Mouse (Mus musculus): ENCODE results near the gene Gm49661. TPM values are rescaled to one million over a fixed set of nuclear protein-coding genes. Genes with fewer than 3 reads are reported as not detected.

Gene Gm49661
- polyA plus RNA-seq, 1 experiment = 477 TPM

DNA sequence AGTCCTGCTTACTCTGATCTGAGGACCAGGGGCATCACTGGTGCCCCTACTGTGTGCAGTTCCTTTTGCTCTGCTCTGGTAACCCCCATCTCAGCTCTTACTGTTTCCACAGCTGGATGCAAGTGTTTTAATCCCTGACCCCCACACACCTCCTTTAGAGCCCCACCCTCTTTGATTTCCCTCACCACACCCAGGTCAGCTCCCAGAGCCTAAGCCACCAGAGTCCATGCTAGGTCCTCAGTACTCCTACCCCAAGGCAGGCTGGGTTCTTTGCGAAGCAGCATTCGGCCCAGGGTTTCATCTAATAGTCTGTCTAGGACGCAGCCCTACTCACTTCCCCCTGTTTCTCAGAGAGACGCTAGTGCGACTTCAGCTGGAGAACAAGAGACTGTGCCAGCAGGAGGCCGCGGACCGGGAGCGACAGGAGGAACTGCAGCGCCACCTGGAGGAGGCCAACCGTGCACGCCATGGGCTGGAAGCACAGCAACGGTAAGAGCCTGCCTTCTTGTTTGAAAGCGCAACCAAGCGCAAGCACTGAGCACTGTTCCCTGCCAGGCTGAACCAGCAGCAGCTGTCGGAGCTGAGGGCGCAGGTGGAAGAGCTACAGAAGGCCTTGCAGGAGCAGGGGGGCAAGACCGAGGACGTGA lies 28.5 kb upstream of the Gm49661 start:
- Histone ChIP-seq H3K36me3 (ENCODE audit: control insufficient read depth, insufficient read depth, low read length) (no peaks in the 10 kb centered on the region), H3K4me1 (ENCODE audit: control insufficient read depth, insufficient read depth, low read length) (peaks cover 16% of the 10 kb centered on the region), H3K27me3 (ENCODE audit: control insufficient read depth, insufficient read depth, low read length) (no peaks in the 10 kb centered on the region), H3K27ac (ENCODE audit: control insufficient read depth, insufficient read depth, low read depth, low read length) (no peak overlapping the region), H3K4me3 (ENCODE audit: control insufficient read depth, low read depth, low read length) (peak overlapping the region; percentile 56)
- peak; percentile 87; the same call in 1 of the 2 replicates for TF ChIP-seq CTCF (IDR thresholded peaks at IDR 0.05; ENCODE audit: control insufficient read depth, insufficient read depth, insufficient replicate concordance, low read depth, low read length)
- TF ChIP-seq POLR2A (IDR thresholded peaks at IDR 0.05; ENCODE audit: control insufficient read depth, low read depth, low read length) = no peak

DNA sequence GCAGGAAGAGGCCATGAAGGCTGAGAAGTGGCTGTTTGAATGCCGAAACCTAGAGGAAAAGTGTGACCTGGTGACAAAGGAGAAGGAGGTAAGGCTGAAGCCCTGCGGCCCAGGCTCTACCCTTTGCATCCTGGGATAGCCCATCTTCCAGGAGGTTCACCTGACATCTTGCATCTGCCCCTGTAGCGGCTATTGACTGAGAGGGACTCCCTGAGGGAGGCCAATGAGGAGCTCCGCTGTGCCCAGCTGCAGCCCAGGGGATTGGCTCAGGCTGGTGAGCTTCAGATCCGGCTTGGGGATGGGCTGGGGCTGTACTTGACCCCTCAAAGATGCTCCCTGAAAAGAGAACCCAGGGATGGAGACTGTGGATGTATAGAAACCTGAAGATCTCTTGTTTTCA lies 27.7 kb upstream of the Gm49661 start:
- H3K4me1 ChIP-seq (ENCODE audit: control insufficient read depth, insufficient read depth, low read length) = peaks cover 16% of the 10 kb centered on the region
- no peaks in the 10 kb centered on the region for H3K27me3 ChIP-seq (ENCODE audit: control insufficient read depth, insufficient read depth, low read length)
- TF ChIP-seq CTCF (IDR thresholded peaks at IDR 0.05; ENCODE audit: control insufficient read depth, insufficient read depth, insufficient replicate concordance, low read depth, low read length) (no peak), POLR2A (IDR thresholded peaks at IDR 0.05; ENCODE audit: control insufficient read depth, low read depth, low read length) (no peak)
- no peaks in the 10 kb centered on the region for H3K36me3 ChIP-seq (ENCODE audit: control insufficient read depth, insufficient read depth, low read length)
- no peak overlapping the region for H3K27ac ChIP-seq (ENCODE audit: control insufficient read depth, insufficient read depth, low read depth, low read length)
- H3K4me3 ChIP-seq (ENCODE audit: control insufficient read depth, low read depth, low read length) = peak overlapping the region; percentile 56

- Histone ChIP-seq H3K4me1 (ENCODE audit: control insufficient read depth, insufficient read depth, low read length) (peaks cover 23% of the 10 kb centered on the region), H3K27me3 (ENCODE audit: control insufficient read depth, insufficient read depth, low read length) (no peaks in the 10 kb centered on the region), H3K27ac (ENCODE audit: control insufficient read depth, insufficient read depth, low read depth, low read length) (no peak overlapping the region; the same call in 1 of the 2 replicates), H3K36me3 (ENCODE audit: control insufficient read depth, insufficient read depth, low read length) (no peaks in the 10 kb centered on the region), H3K4me3 (ENCODE audit: control insufficient read depth, low read depth, low read length) (peak overlapping the region; percentile 77)
- TF ChIP-seq POLR2A (IDR thresholded peaks at IDR 0.05; ENCODE audit: control insufficient read depth, low read depth, low read length) (peak; percentile 63; the same call in 1 of the 2 replicates), CTCF (IDR thresholded peaks at IDR 0.05; ENCODE audit: control insufficient read depth, insufficient read depth, insufficient replicate concordance, low read depth, low read length) (no peak)
These were observed 26.4 kb upstream of the Gm49661 start for GRCm38 (mm10) chr8:84995680-84996079.

- H3K27me3 ChIP-seq (ENCODE audit: control insufficient read depth, insufficient read depth, low read length) = no peaks in the 10 kb centered on the region
- no peak for TF ChIP-seq POLR2A (IDR thresholded peaks at IDR 0.05; ENCODE audit: control insufficient read depth, low read depth, low read length)
- TF ChIP-seq CTCF (IDR thresholded peaks at IDR 0.05; ENCODE audit: control insufficient read depth, insufficient read depth, insufficient replicate concordance, low read depth, low read length) = no peak
These were observed 25.1 kb upstream of the Gm49661 start for GRCm38 (mm10) chr8:84994375-84994774.

GRCm38 (mm10) chr8:84990836-84991235 lies 21.6 kb upstream of the Gm49661 start:
- H3K27ac ChIP-seq (ENCODE audit: control insufficient read depth, insufficient read depth, low read depth, low read length) = peak overlapping the region; percentile 48; the same call in 1 of the 2 replicates
- no peak for TF ChIP-seq CTCF (IDR thresholded peaks at IDR 0.05; ENCODE audit: control insufficient read depth, insufficient read depth, insufficient replicate concordance, low read depth, low read length)
- TF ChIP-seq POLR2A (IDR thresholded peaks at IDR 0.05; ENCODE audit: control insufficient read depth, low read depth, low read length) = no peak
- H3K27me3 ChIP-seq (ENCODE audit: control insufficient read depth, insufficient read depth, low read length) = no peaks in the 10 kb centered on the region
- peaks cover 32% of the 10 kb centered on the region for H3K4me1 ChIP-seq (ENCODE audit: control insufficient read depth, insufficient read depth, low read length)
- peak overlapping the region; percentile 85 for H3K4me3 ChIP-seq (ENCODE audit: control insufficient read depth, low read depth, low read length)
- no peaks in the 10 kb centered on the region for H3K36me3 ChIP-seq (ENCODE audit: control insufficient read depth, insufficient read depth, low read length)

More at GRCm38 (mm10) chr8:84994375-84994774, 25.1 kb upstream of the Gm49661 start:
- Histone ChIP-seq H3K4me1 (ENCODE audit: control insufficient read depth, insufficient read depth, low read length) (peaks cover 25% of the 10 kb centered on the region), H3K36me3 (ENCODE audit: control insufficient read depth, insufficient read depth, low read length) (no peaks in the 10 kb centered on the region), H3K27ac (ENCODE audit: control insufficient read depth, insufficient read depth, low read depth, low read length) (no peak overlapping the region), H3K4me3 (ENCODE audit: control insufficient read depth, low read depth, low read length) (no peak overlapping the region)

DNA sequence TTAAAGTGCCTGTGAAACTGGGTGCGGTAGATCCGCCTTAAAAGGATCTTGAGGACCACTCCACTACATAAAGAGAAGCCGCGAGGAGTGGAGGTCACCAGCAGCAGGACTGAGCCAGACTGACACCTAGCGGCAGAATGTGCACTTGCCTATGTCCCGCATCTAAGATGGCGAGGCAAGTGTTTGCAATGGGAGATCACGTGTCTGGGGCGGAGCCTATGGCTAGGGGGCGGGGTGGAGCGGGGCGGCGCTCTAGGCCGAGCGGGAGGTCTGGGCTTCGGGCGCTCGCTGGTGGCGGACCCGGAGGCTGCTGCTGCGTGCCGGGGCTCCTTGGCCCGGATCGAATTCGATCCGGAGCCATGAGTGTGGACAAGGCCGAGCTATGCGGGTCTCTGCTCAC lies 21.1 kb upstream of the Gm49661 start, which contains the start of gene Hook2:
Gene Hook2, plus strand, starts transcription at position 255 of the 400 bp plus-strand sequence.
- H3K27me3 ChIP-seq (ENCODE audit: control insufficient read depth, insufficient read depth, low read length) = no peaks in the 10 kb centered on the region
- TF ChIP-seq POLR2A (IDR thresholded peaks at IDR 0.05; ENCODE audit: control insufficient read depth, low read depth, low read length) = peak; percentile 71; the same call in 1 of the 2 replicates
- TF ChIP-seq CTCF (IDR thresholded peaks at IDR 0.05; ENCODE audit: control insufficient read depth, insufficient read depth, insufficient replicate concordance, low read depth, low read length) = peak; percentile 95; the same call in 1 of the 2 replicates
- peak within 1 kb of the TSS; percentile 85 for H3K4me3 ChIP-seq (ENCODE audit: control insufficient read depth, low read depth, low read length)
- H3K27ac ChIP-seq (ENCODE audit: control insufficient read depth, insufficient read depth, low read depth, low read length) = peak within 1 kb of the TSS; percentile 62
- H3K36me3 ChIP-seq (ENCODE audit: control insufficient read depth, insufficient read depth, low read length) = no peaks in the 10 kb centered on the region
- H3K4me1 ChIP-seq (ENCODE audit: control insufficient read depth, insufficient read depth, low read length) = peaks cover 30% of the 10 kb centered on the region

DNA sequence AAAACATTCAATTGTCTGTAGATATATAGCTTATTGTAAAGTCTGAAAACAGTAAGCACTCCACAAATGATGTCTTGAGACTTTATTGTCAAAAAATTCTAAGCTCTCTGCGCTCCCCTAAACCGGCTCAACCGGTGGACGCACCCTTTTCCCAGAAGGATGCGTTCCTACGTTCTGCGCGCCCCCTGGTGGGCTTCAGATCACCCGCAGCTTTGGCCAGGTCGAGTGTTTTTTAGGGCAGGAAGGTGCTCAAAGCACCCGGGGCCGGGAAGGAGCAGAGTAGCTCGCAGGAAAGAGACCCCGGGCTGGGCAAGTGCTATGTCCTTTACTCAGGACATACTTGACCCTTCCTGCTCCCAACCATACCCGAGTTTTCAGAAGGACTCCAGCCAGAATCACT lies 20.6 kb upstream of the Gm49661 start:
- Histone ChIP-seq H3K27me3 (ENCODE audit: control insufficient read depth, insufficient read depth, low read length) (no peaks in the 10 kb centered on the region), H3K27ac (ENCODE audit: control insufficient read depth, insufficient read depth, low read depth, low read length) (peak overlapping the region; percentile 62), H3K36me3 (ENCODE audit: control insufficient read depth, insufficient read depth, low read length) (no peaks in the 10 kb centered on the region), H3K4me3 (ENCODE audit: control insufficient read depth, low read depth, low read length) (peak overlapping the region; percentile 81), H3K4me1 (ENCODE audit: control insufficient read depth, insufficient read depth, low read length) (peaks cover 26% of the 10 kb centered on the region)
- TF ChIP-seq POLR2A (IDR thresholded peaks at IDR 0.05; ENCODE audit: control insufficient read depth, low read depth, low read length) = no peak
- peak; percentile 84 for TF ChIP-seq CTCF (IDR thresholded peaks at IDR 0.05; ENCODE audit: control insufficient read depth, insufficient read depth, insufficient replicate concordance, low read depth, low read length)
